Comparison of ENCODE assay signal across 19 mouse cellular contexts in genomic region chr3:147814080-147814650, GRCm38 (mm10).
DNase-seq lines count a peak whose midpoint lies in the region; ATAC-seq lines count a peak whose summit lies in the region.
"Had no signal": no experiment of that assay in that cellular context is flagged by ENCODE, and none has a peak within 500 bp of the region (broad histone marks: within the 10 kb centered on the region; RNA-seq: fewer than 3 reads in every experiment).

No protein-coding gene starts in this region.

- DNase-seq in adrenal gland, adult 8-10 months: peak; percentile 3
- DNase-seq in adrenal gland, adult 2 months: no peak
- DNase-seq in NIH3T3 (ENCODE audit: low read depth) (peak; percentile 43), liver (no peak)
- no peak for DNase-seq in embryo, embryonic 11 days
- DNase-seq in layer of hippocampus, adult 11-12 months (ENCODE audit: low spot score): no peak
- DNase-seq: adrenal gland, postnatal 10 days; adrenal gland, postnatal 36 days; cerebellum, adult 18-20 months; cerebellum, adult 9-10 months; cerebellum, postnatal 14 days; gastrocnemius, postnatal 25 days; heart, adult 2 months; heart, postnatal 14 days; heart, postnatal 4 days had no signal

- ATAC-seq in megakaryocyte progenitor cell, adult 5-6 weeks (replicated peaks; ENCODE audit: poor library complexity): peak; percentile 60
- ATAC-seq: forebrain, embryonic 15.5 days; hindbrain, postnatal 0 days; inflammation-experienced regulatory T-cells, adult 6 months had no signal

Comparison
In these comparisons a context has a peak if more than half of its experiments do, and no peak if none do; other contexts are left out.
1. DNase-seq: peak in adrenal gland, adult 8-10 months (single experiment) and NIH3T3 (single experiment); none in adrenal gland, adult 2 months (single experiment), embryo, embryonic 11 days (single experiment), liver (single experiment) and layer of hippocampus, adult 11-12 months (single experiment).